Mouse (Mus musculus): ENCODE measurements around the gene Slc45a1.
"Not testable (repeated sequence)": the region's sequence is repeated elsewhere in the genome, so short reads cannot be mapped to it uniquely, and the experiment has no call there.

Slc45a1 gene

GRCm38 (mm10) chr4:150605804-150606203 lies 46.2 kb downstream of the Slc45a1 start:
- no peak for DNase-seq (ENCODE audit: extremely low spot score)

DNA sequence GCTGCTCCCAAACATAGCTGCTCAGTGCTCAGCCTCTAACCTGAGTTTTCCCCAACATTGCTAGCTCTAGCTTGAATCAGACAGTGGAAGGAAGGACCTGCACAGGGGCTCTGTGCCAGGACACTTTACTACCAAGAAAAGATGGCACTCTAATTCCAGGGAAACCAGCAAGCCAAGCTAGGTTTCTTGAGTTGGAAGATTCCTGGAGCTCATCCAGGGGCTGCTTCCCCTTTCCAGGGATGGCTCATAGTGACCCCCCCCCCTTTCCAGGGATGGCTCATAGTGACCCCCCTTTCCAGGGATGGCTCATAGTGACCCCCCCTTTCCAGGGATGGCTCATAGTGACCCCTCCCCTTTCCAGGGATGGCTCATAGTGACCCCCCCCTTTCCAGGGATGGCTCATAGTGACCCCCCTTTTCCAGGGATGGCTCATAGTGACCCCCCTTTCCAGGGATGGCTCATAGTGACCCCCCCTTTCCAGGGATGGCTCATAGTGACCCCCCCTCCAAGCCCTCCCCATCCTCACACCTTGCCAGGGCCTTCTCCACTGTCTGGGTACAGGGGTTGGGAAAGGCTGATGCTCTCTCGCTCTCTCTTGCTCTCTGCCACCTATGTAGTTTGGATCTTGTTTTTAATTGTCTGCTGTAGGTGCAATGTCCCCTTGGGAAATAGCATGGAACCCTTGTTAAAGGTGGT lies 48.5 kb downstream of the Slc45a1 start:
- DNase-seq (ENCODE audit: extremely low spot score) = no peak

GRCm38 (mm10) chr4:150601489-150601888 lies 50.5 kb downstream of the Slc45a1 start:
- DNase-seq (ENCODE audit: extremely low spot score) = no peak

GRCm38 (mm10) chr4:150600503-150600902 lies 51.5 kb downstream of the Slc45a1 start:
- DNase-seq (ENCODE audit: extremely low spot score) = not testable (repeated sequence)

DNA sequence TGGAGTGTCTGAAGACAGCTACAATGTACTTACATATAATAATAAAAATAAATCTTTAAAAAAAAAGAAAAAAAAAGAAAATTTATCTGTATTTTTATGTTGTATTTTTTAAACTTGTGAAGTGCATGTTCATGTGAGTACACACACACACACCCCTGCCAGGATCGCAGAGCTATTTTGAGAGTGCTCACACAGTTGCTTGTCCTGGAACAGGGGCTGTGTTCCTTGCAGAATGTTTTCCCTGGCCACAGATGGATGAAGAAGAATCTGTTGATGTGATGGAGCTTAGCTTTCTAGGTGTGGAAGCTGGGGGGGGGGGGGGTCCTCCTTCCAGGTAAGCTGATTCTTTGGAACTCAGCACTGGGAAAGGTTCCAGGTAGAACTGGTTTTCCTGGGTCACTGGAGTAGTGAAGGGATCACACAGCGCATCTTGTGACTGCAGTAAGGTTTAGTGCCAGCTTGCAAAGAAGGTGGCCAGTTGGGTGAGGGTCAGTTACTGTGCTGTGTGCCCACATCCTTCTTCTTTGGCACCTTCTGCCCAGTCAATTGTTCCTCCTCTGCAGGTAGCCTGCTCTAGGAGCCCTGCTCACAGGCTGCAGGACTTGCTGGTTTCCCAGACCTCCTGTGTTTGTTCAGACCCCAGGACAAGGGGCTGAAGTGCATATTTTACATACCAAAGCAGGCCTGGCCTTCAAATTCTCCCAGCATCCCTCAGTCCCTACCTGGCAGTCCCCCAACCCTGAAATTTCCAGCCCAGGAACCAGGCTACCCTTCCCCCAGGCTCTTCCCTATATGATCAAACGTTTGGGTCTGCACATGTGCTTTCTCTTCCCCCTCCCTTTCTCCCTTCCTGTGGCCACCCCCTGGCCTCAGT lies 52.6 kb downstream of the Slc45a1 start:
- no peak for DNase-seq (ENCODE audit: extremely low spot score)

GRCm38 (mm10) chr4:150598686-150599085 lies 53.3 kb downstream of the Slc45a1 start:
- DNase-seq (ENCODE audit: extremely low spot score) = no peak

- no peak for DNase-seq (ENCODE audit: extremely low spot score)
Observed at GRCm38 (mm10) chr4:150595991-150596390, 56.0 kb downstream of the Slc45a1 start.

DNA sequence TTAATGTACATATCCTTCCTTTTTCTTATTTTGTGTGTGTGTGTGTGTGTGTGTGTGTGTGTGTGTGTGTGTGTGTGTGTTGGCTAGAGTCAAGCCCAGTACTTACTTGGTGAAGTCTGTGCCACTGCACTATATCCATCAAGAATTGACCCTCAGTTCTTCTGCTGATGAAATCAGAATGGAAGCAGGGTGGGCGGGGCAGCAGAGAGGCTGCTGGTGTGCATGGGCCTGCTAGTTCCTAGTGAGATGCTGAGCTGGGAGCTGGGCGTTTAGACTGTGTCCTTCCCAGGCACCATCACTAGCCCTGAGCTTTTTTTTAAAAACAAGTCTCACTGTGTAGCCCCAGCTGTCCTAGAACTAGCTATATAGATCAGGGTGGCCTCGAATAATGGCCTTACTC lies 56.9 kb downstream of the Slc45a1 start:
- no peak for DNase-seq (ENCODE audit: extremely low spot score)

- DNase-seq (ENCODE audit: extremely low spot score) = no peak
Observed at GRCm38 (mm10) chr4:150594298-150594829, 57.6 kb downstream of the Slc45a1 start.

DNA sequence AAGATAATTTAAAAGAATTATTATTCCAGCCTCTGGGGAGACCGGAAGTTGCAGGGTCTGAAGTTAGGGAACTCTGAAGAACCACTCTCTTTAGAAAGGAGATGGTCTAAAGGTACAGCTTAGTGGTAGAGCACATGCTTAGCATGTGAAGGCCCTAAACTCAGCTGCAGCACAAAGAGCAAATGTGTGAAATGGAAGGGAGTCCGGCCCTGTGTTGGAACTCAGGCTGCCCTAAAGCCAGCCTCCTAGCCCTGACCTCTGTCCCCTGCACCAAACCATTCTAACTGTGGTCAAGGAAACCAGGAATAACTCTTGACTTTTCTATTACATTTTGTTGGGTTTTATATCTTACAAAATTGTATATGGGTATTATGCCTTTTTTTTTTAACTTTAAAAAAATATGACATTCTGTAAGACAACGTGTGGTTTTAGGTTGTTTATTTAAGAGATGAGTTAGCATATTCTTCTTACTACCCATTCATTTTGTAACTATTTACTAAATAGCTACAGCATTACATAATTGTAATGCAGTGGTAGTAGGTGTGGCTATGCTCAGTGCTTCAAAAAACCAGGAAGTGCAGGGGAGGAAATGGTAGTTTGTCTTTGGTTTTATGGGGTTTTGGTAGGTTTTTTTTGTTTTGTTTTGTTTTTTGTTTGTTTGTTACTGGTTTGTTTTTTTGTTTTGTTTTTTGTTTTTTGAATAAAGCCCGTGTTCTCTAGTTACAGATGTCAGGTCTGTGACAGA lies 58.3 kb downstream of the Slc45a1 start:
- DNase-seq (ENCODE audit: extremely low spot score) = no peak

DNA sequence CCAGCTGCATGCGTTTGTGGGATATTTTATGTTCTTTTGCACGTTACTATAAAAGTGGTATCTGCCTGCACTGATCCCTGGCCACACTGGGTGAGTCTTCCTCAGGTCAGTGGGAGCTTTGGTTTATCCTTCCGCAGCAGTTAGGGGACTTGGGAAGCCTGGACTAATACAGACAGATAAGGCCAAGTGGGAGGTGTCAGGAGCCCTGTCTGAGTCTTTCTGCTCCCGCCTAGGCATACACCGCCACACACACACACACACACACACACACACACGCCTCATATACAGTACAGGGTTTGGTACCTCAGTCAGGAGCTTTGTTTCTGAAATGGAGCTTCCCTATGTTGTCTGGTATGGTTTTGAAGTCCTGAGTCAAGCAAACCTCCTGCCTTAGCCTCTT lies 59.9 kb downstream of the Slc45a1 start:
- DNase-seq (ENCODE audit: extremely low spot score) = no peak

GRCm38 (mm10) chr4:150591602-150592001 lies 60.4 kb downstream of the Slc45a1 start:
- no peak for DNase-seq (ENCODE audit: extremely low spot score)

DNA sequence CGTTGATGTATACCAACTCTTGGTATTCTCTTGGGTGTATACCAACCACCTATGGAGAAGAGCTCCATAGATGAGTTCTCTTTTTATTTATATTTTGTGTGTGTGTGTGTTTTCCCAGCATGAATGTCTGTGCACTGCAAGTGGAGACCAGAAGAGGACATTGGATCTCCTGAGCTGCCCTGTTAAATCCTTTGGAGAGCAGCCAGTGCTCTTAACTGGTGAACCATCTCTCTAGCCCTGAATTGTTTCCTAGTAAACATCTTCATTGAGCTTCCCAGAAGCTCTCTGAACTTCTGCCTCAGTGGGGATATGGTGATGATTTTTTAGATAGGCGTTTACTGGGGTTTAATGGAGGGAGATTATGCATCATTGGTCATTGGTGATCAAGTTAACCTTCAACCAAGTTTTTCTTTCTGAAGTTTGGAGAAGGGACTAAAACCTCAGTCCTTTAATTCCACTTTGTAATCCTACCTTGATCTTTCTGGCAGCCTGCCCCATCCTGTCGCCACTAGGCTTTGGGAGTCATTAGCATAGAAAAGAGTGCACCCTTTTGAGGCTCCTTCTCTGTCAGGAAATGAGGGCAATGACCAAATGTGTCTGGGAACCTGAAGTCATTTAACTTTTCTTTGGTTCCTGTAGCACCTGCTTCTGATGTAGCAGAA lies 61.2 kb downstream of the Slc45a1 start:
- no peak for DNase-seq (ENCODE audit: extremely low spot score)

GRCm38 (mm10) chr4:150588300-150588621 lies 63.7 kb downstream of the Slc45a1 start:
- no peak for DNase-seq (ENCODE audit: extremely low spot score)

DNA sequence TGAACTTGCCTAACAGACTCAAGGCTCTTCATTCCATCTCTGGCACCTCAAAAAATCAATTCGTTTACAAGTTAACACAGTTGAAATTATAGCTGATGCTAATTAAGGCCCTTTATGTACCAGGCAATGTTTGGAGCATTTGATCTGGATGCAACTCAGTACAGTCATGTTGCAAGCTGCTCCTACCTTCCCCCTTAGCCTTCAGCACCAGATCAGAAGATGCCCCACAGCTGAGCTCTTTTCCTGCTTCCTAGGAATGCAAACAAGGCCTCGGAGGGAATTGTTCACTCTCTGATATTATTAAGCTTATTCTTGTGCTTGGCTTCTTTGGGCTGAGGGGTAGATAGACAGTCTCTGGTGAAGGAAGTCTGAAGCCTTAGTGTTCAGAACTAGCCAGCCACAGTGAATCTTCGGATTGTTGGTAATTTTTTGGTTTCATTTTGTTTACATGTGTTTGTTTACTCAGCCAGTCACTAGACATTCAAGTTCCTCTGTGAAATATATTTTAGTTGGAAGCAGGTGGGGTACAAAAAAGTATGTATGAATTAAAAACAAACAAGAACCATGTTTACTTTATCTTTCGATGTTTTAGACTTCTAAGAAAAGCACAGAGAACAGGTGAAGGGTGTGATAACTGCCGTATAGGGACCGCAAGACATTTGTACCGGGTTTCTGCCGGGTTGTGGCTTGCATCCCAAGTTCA lies 64.2 kb downstream of the Slc45a1 start:
- no peak for DNase-seq (ENCODE audit: extremely low spot score)

DNA sequence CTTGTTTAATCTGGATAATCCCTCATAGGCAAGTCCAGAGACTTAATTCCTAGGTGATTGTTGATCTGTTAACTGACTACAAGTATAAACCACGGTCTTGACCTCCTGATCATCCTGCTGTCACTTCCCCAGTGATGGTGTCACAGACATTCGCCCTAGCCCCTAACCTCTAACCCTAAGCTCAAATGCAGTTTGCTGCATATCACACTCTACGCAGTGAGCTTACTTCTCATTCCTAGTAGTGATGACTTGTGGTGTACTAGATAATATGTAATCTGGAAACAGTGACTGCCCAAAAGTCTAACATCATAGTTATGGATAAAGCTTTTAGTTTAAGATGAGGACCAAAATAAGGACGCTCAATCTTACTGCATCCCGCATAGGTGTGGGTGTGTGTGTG lies 65.7 kb downstream of the Slc45a1 start:
- DNase-seq (ENCODE audit: extremely low spot score) = no peak

GRCm38 (mm10) chr4:150585800-150586199 lies 66.2 kb downstream of the Slc45a1 start:
- DNase-seq (ENCODE audit: extremely low spot score) = no peak

GRCm38 (mm10) chr4:150583777-150584135 lies 68.2 kb downstream of the Slc45a1 start:
- DNase-seq (ENCODE audit: extremely low spot score) = no peak

GRCm38 (mm10) chr4:150582966-150583776 lies 68.8 kb downstream of the Slc45a1 start:
- no peak for DNase-seq (ENCODE audit: extremely low spot score)
